Mouse (Mus musculus) heart, embryonic 15.5 days (tissue): ENCODE data around the gene Siah3. TPM values are rescaled to one million over a fixed set of nuclear protein-coding genes. Genes with fewer than 3 reads are reported as not detected.

Source experiments
- polyA plus RNA-seq: library from polyadenylated mRNA; unstranded; fragments of >200 nt; fragmentation: Nextera tagmentation; extraction: Ambion mirVana; gene quantifications from 2 replicates; pipeline ENCODE4 v1.2.1, GENCODE M21; 2015

The Siah3 gene
- polyA plus RNA-seq, 1 experiment from 2014 or later: 0.03 TPM

Other genes with a start within 250 kb of the Siah3 start
- 0.11 and 0.80 TPM in 2 replicates for gene Cpb2, start 213.7 kb upstream of the Siah3 start, polyA plus RNA-seq
- gene Zc3h13, start 171.6 kb upstream of the Siah3 start, polyA plus RNA-seq: 19.2 and 22.9 TPM in 2 replicates
- not detected in 2 replicates for gene Spert, start 137.1 kb downstream of the Siah3 start, polyA plus RNA-seq
- gene Erich6b, start 186.3 kb downstream of the Siah3 start, polyA plus RNA-seq: not detected in 2 replicates